Mouse (Mus musculus) lung, embryonic 14.5 days (tissue): ENCODE results near the gene Tmem209. TPM values are rescaled to one million over a fixed set of nuclear protein-coding genes. Genes with fewer than 3 reads are reported as not detected.
A peak's percentile ranks its signal among the peaks of the same experiment; 100 is the strongest.

ENCODE experiments used
- ATAC-seq: fragments of 200-750 bp; cut with Nextera tagmentation; 2 replicates; pipeline ENCODE4 v1.8.0; 2017; ENCODE audit warnings: mild to moderate bottlenecking, moderate TSS enrichment, moderate library complexity; ENCODE audit not compliant: insufficient read depth
- DNase-seq: peaks from one replicate; pipeline ENCODE4 v3.0.0-alpha.2; 2015
- H3K27ac ChIP-seq: fragments of 300-500 bp; sonication (generic); 2 replicates; pipeline ENCODE4 v1.5.1; 2014; ENCODE audit warnings: low read depth, mild to moderate bottlenecking, moderate library complexity
- H3K27me3 ChIP-seq: fragments of 300-500 bp; sonication (generic); 2 replicates; pipeline ENCODE4 v1.6.1; 2014; ENCODE audit warnings: low read length, control low read depth; ENCODE audit not compliant: insufficient read depth
- H3K36me3 ChIP-seq: fragments of 300-500 bp; sonication (generic); 2 replicates; pipeline ENCODE4 v1.6.1; 2014; ENCODE audit warnings: control low read depth; ENCODE audit not compliant: insufficient read depth
- H3K4me1 ChIP-seq: fragments of 300-500 bp; sonication (generic); 2 replicates; pipeline ENCODE4 v1.6.1; 2014; ENCODE audit warnings: antibody characterized with exemption, control low read depth; ENCODE audit not compliant: insufficient read depth
- H3K4me2 ChIP-seq: fragments of 300-500 bp; sonication (generic); 2 replicates; pipeline ENCODE4 v1.6.1; 2014; ENCODE audit warnings: mild to moderate bottlenecking
- H3K4me3 ChIP-seq: fragments of 300-500 bp; sonication (generic); 2 replicates; pipeline ENCODE4 v1.5.1; 2014; ENCODE audit warnings: low read depth, low read length
- H3K9ac ChIP-seq: fragments of 300-500 bp; sonication (generic); 2 replicates; pipeline ENCODE4 v1.6.1; 2014
- H3K9me3 ChIP-seq: fragments of 300-500 bp; sonication (generic); 2 replicates; pipeline ENCODE4 v1.6.1; 2016; ENCODE audit warnings: low read depth, low read length, control low read depth
- CTCF ChIP-seq: IDR thresholded peaks from 2 replicates; pipeline ENCODE4 v1.5.1; 2016; ENCODE audit warnings: antibody characterized with exemption, low read depth
- WGBS: fragments of 180-500 bp; shearing (Covaris S2); extraction: QIAGEN DNeasy Blood & Tissue Kit; methylation state at CpG from one replicate; pipeline ENCODE4 v1.1.7; 2014; 5-methylcytosine and 5-hydroxymethylcytosine counted together
- polyA plus RNA-seq: library from polyadenylated mRNA; unstranded; fragments of >200 nt; fragmentation: Nextera tagmentation; extraction: Ambion mirVana; gene quantifications from 2 replicates; pipeline ENCODE4 v1.2.1, GENCODE M21; 2014

Gene Tmem209
- polyA plus RNA-seq, 1 experiment from 2014 or later = 43.5 TPM

DNA sequence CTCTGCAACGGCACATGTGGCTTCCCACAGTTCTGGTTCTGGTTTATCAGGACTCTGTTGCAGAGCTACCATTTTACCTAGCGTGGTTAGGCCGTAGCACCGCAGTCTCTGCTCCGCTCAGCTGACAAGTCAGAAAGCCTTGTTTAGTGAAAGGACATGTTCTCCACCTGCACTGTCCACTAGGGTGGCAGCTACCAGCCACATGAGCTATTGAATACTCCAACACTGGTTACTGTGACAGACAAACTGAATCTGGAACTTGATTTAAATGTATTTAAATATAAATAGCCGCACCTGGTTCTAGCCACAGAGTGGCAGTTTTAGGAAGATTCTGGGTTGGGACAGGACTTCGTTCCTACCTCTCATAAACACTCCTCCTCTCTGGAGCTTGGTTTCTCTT is 52.6 kb downstream of the Tmem209 start:
- 0 out of 2 replicates have a peak, but pooled peaks have one; percentile 13 for TF ChIP-seq CTCF
- no peaks in the 10 kb centered on the region for H3K27me3 ChIP-seq
- no peak overlapping the region for H3K4me3 ChIP-seq
- H3K36me3 ChIP-seq = peaks cover 26% of the 10 kb centered on the region
- no peak overlapping the region for H3K9ac ChIP-seq
- DNase-seq (no peak), ATAC-seq (no peak)
- H3K9me3 ChIP-seq = no peaks in the 10 kb centered on the region
- H3K4me2 ChIP-seq = no peak overlapping the region
- WGBS = 95% methylated on average over 7 of the region's 7 CpGs
- H3K4me1 ChIP-seq = peaks cover 20% of the 10 kb centered on the region
- no peak overlapping the region for H3K27ac ChIP-seq

- no peaks in the 10 kb centered on the region for H3K9me3 ChIP-seq
- DNase-seq (no peak), ATAC-seq (no peak)
- no peak overlapping the region for H3K4me3 ChIP-seq
- H3K9ac ChIP-seq = no peak overlapping the region
- 0 out of 2 replicates have a peak, but pooled peaks cover 3% of the 10 kb centered on the region for H3K4me1 ChIP-seq
- no peaks in the 10 kb centered on the region for H3K27me3 ChIP-seq
- H3K4me2 ChIP-seq = no peak overlapping the region
- H3K36me3 ChIP-seq = peaks cover 54% of the 10 kb centered on the region
- H3K27ac ChIP-seq = no peak overlapping the region
- TF ChIP-seq CTCF = no peak
- 95% methylated on average over 10 of the region's 10 CpGs for WGBS
Measured at GRCm38 (mm10) chr6:30439576-30439975, 70.0 kb downstream of the Tmem209 start.

DNA sequence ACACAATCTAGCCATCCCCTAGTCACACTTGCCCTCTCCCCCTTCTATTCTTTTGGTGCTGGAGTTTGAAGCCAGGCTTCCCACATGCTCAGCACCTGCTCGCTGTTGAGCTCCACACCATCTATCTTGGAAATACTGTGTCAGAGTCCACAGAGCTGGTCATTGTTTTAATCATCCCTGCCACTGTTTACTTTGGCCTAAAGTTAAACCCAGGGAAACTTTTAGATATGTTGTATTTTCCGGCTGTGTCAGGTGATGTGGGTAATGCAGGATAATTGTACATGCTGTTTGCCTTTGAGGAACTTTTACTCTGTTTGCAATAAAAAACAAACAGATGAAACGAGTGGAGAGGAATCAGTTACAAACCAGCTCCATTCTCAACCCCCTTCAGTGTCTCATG is 72.5 kb downstream of the Tmem209 start:
- no peak overlapping the region for H3K4me3 ChIP-seq
- no peak for TF ChIP-seq CTCF
- ATAC-seq (no peak), DNase-seq (no peak)
- H3K9me3 ChIP-seq = no peaks in the 10 kb centered on the region
- no peaks in the 10 kb centered on the region for H3K27me3 ChIP-seq
- H3K36me3 ChIP-seq = peaks cover 33% of the 10 kb centered on the region
- 33% methylated on average over 3 of the region's 3 CpGs for WGBS
- no peak overlapping the region for H3K4me2 ChIP-seq
- 0 out of 2 replicates have a peak, but pooled peaks cover 3% of the 10 kb centered on the region for H3K4me1 ChIP-seq
- H3K27ac ChIP-seq = no peak overlapping the region
- H3K9ac ChIP-seq = no peak overlapping the region

GRCm38 (mm10) chr6:30436476-30436875 is 73.1 kb downstream of the Tmem209 start:
- WGBS = 90% methylated on average over 3 of the region's 3 CpGs
- no peak overlapping the region for H3K9ac ChIP-seq
- H3K36me3 ChIP-seq = peaks cover 28% of the 10 kb centered on the region; the same call in 1 of the 2 replicates
- ATAC-seq (no peak), DNase-seq (no peak)
- no peaks in the 10 kb centered on the region for H3K9me3 ChIP-seq
- 0 out of 2 replicates have a peak, but pooled peaks cover 3% of the 10 kb centered on the region for H3K4me1 ChIP-seq
- no peak overlapping the region for H3K4me3 ChIP-seq
- TF ChIP-seq CTCF = no peak
- no peak overlapping the region for H3K27ac ChIP-seq
- no peak overlapping the region for H3K4me2 ChIP-seq
- H3K27me3 ChIP-seq = no peaks in the 10 kb centered on the region

DNA sequence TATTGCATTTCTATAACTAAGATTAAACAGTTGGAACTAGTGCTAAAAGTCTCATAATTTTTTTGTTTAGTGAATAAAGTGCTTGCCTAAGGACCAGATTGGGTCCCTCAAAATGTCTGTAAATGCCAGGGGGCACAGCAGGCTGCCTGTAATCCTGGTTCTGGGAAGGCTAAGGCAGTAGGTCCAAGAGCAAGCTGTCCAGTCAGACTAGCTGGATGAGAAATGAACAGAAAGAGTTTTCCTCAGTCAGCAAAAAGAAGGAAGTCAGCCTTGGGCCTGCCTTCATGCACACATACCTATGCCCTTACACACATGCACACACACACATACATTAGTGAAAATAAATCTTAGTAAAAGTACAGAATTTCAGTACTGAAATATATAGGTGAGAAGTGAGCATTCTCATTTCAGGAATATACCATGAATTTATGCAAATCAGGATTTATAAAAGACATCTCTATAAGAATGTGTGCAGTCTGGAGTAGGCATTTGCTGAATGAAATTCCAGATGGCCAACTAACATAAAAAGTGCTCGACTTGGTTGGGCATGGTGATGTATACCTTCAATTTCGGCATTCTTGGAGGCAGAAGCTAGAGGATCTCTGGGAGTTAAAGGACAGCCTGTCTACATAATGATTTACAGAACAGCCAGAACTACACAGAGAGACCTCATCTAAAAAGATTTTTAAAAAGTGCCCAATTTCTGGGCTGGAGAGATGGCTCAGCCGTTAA is 77.0 kb downstream of the Tmem209 start:
- 36% methylated on average over 3 of the region's 3 CpGs for WGBS
- Histone ChIP-seq H3K27me3 (no peaks in the 10 kb centered on the region), H3K9me3 (no peaks in the 10 kb centered on the region), H3K27ac (peak overlapping the region; percentile 72; the same call in 1 of the 2 replicates), H3K4me3 (no peak overlapping the region), H3K9ac (no peak overlapping the region), H3K36me3 (peaks cover 8% of the 10 kb centered on the region; the same call in 1 of the 2 replicates), H3K4me1 (0 out of 2 replicates have a peak, but pooled peaks cover 3% of the 10 kb centered on the region), H3K4me2 (no peak overlapping the region)
- TF ChIP-seq CTCF = no peak
- DNase-seq (peak; percentile 59), ATAC-seq (peak; percentile 28; the same call in 1 of the 2 replicates)

Other genes starting within 250 kb of the Tmem209 start
- gene Ube2h, start 205.2 kb downstream of the Tmem209 start, polyA plus RNA-seq = 42.3 and 45.8 TPM in 2 replicates
- gene Zc3hc1, start 118.8 kb downstream of the Tmem209 start, polyA plus RNA-seq = 66.8 and 66.9 TPM in 2 replicates
- gene Klhdc10, start 107.9 kb downstream of the Tmem209 start, polyA plus RNA-seq = 32.6 and 33.9 TPM in 2 replicates
- gene Ssmem1, start 66 bp upstream of the Tmem209 start, polyA plus RNA-seq = 0.16 and 0.49 TPM in 2 replicates
- gene Cpa2, start 31.8 kb upstream of the Tmem209 start, polyA plus RNA-seq = 7.2 and 7.8 TPM in 2 replicates
- 0.07 and 0.14 TPM in 2 replicates for gene Cpa4, start 58.6 kb upstream of the Tmem209 start, polyA plus RNA-seq
- 0.11 TPM in 1 of 2 replicates, not detected in the other for gene Cpa5, start 101.2 kb upstream of the Tmem209 start, polyA plus RNA-seq
- 1.9 and 3.0 TPM in 2 replicates for gene Cpa1, start 129.4 kb upstream of the Tmem209 start, polyA plus RNA-seq
- gene Cep41, start 184.0 kb upstream of the Tmem209 start, polyA plus RNA-seq = 11.6 and 12.8 TPM in 2 replicates
- 1,596 and 1,677 TPM in 2 replicates for gene Mest, start 213.8 kb upstream of the Tmem209 start, polyA plus RNA-seq